Mouse (Mus musculus): Measurements from ENCODE around the gene Kat8. TPM values are rescaled to one million over a fixed set of nuclear protein-coding genes. Genes with fewer than 3 reads are reported as not detected.
A peak's percentile ranks its signal among the peaks of the same experiment; 100 is the strongest.

Kat8 gene
- polyA plus RNA-seq, 1 experiment from 2014 or later: 47.8 TPM

DNA sequence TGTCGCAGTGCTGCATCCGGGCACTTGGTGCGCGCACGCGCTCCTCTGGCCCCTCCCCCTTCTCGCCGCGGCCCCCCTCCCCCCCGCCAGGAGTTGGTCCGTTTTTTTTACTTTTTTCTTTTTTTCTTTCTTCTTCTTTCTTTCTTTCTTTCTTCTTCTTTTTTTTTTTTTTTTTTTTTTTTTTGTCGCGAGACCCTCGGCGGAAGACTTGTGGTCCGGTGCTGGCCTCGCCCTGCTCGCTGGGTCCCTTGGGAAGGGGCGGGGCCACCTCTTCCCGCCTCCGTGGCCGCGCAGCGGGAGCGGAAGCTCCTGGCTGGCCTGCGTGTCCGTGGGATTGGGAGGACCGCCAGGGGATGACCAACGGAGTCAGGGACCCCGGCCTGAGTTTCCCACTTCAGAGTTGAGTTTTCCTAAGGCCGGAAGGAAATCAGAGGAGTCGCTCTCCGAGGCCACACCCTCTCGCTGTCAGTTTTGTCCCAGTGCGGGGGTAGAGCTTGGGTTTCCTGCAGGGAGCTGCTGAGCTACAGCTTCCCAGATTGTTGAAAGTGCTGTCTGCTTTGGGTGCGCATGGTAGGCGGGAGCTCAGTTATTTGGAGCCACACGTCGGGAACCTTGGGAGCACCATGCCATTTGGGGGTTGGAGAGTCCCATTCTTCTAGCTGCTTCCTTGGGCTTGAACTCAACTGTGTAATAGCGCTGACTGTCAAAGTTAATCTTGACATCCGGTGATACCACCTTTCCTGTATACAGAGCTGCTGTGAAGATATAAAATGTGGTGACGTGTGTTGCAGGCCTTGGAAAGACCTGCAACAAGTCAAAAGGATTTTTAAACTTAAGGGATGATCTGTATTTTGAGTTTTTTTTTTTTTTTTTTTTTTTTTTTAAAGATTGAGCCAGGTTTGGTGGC is 55.9 kb downstream of the Kat8 start:
- no peaks in the 10 kb centered on the region for H3K9me3 ChIP-seq
- under 1% methylated on average over 40 of the region's 42 CpGs for WGBS
- no peaks in the 10 kb centered on the region for H3K27me3 ChIP-seq
- peak; percentile 26; the same call in 1 of the 2 replicates for ATAC-seq (ENCODE audit: low FRiP score, low read depth)
- peak overlapping the region; percentile 93 for H3K4me3 ChIP-seq
- peaks cover 39% of the 10 kb centered on the region for H3K36me3 ChIP-seq
- peak overlapping the region; percentile 97 for H3K9ac ChIP-seq
- H3K4me1 ChIP-seq: peaks cover 26% of the 10 kb centered on the region
- H3K27ac ChIP-seq: peak overlapping the region; percentile 96
- peak overlapping the region; percentile 92 for H3K4me2 ChIP-seq (replicated peaks)

DNA sequence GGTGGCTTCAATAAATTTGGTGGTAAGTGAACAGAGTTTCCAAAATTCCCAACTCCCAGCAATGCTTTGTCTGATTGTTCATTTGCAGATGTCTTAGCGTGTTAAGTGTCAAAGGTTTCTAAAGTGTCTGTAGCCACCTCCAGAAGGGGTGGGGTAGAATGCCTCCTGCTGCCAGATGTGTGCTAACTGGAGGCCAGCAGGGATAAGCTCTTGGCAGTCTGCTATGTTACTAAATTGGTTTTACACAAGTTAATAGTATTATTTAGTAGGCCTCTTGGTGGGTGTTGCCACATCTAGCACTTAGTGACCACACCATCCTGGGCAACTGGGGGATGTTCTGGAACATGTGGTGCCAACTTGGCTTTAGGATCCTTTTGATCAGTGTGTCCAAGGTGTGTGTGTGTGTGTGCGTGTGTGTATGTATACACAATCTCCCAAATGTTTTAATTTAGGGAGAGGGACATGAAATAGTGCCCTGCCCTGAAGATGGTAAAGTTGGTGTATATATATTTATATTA is 62.2 kb downstream of the Kat8 start:
- 85% methylated on average over 2 of the region's 2 CpGs for WGBS
- Histone ChIP-seq H3K9me3 (no peaks in the 10 kb centered on the region), H3K4me2 (replicated peaks) (no peak overlapping the region), H3K4me1 (peaks cover 11% of the 10 kb centered on the region), H3K36me3 (peaks cover 98% of the 10 kb centered on the region), H3K4me3 (no peak overlapping the region), H3K9ac (no peak overlapping the region), H3K27me3 (no peaks in the 10 kb centered on the region), H3K27ac (no peak overlapping the region)
- no peak for ATAC-seq (ENCODE audit: low FRiP score, low read depth)

Other genes with a start within 250 kb of the Kat8 start
- gene Bcl7c, start 203.6 kb upstream of the Kat8 start, polyA plus RNA-seq (2015; fragmentation: Nextera tagmentation; extraction: Ambion mirVana): 82.3 and 85.8 TPM in 2 replicates
- gene Ctf1, start 199.8 kb upstream of the Kat8 start, polyA plus RNA-seq (2015; fragmentation: Nextera tagmentation; extraction: Ambion mirVana): 28.3 and 31.6 TPM in 2 replicates
- gene Ctf2, start 180.3 kb upstream of the Kat8 start, polyA plus RNA-seq (2015; fragmentation: Nextera tagmentation; extraction: Ambion mirVana): 0.46 and 0.50 TPM in 2 replicates
- 6.7 TPM in 2 replicates for gene Fbxl19, start 168.0 kb upstream of the Kat8 start, polyA plus RNA-seq (2015; fragmentation: Nextera tagmentation; extraction: Ambion mirVana)
- gene Orai3, start 142.7 kb upstream of the Kat8 start, polyA plus RNA-seq (2015; fragmentation: Nextera tagmentation; extraction: Ambion mirVana): 20.1 and 20.8 TPM in 2 replicates
- 28.1 and 30.8 TPM in 2 replicates for gene Setd1a, start 135.8 kb upstream of the Kat8 start, polyA plus RNA-seq (2015; fragmentation: Nextera tagmentation; extraction: Ambion mirVana)
- gene Gm49388, start 126.9 kb upstream of the Kat8 start, polyA plus RNA-seq (2015; fragmentation: Nextera tagmentation; extraction: Ambion mirVana): not detected in 2 replicates
- 11.2 and 11.3 TPM in 2 replicates for gene Hsd3b7, start 111.9 kb upstream of the Kat8 start, polyA plus RNA-seq (2015; fragmentation: Nextera tagmentation; extraction: Ambion mirVana)
- gene Stx4a, start 88.2 kb upstream of the Kat8 start, polyA plus RNA-seq (2015; fragmentation: Nextera tagmentation; extraction: Ambion mirVana): 53.2 and 55.6 TPM in 2 replicates
- 7.7 and 8.1 TPM in 2 replicates for gene Stx1b, start 88.0 kb upstream of the Kat8 start, polyA plus RNA-seq (2015; fragmentation: Nextera tagmentation; extraction: Ambion mirVana)
- 10.5 and 11.6 TPM in 2 replicates for gene Zfp646, start 36.3 kb upstream of the Kat8 start, polyA plus RNA-seq (2015; fragmentation: Nextera tagmentation; extraction: Ambion mirVana)
- 23.0 and 24.4 TPM in 2 replicates for gene Zfp668, start 35.7 kb upstream of the Kat8 start, polyA plus RNA-seq (2015; fragmentation: Nextera tagmentation; extraction: Ambion mirVana)
- 1.9 and 2.1 TPM in 2 replicates for gene Prss53, start 21.5 kb upstream of the Kat8 start, polyA plus RNA-seq (2015; fragmentation: Nextera tagmentation; extraction: Ambion mirVana)
- gene Gm21974, start 17.1 kb upstream of the Kat8 start, polyA plus RNA-seq (2015; fragmentation: Nextera tagmentation; extraction: Ambion mirVana): not detected in 2 replicates
- gene Vkorc1, start 16.9 kb upstream of the Kat8 start, polyA plus RNA-seq (2015; fragmentation: Nextera tagmentation; extraction: Ambion mirVana): 159 and 174 TPM in 2 replicates
- gene Bckdk, start 8.4 kb upstream of the Kat8 start, polyA plus RNA-seq (2015; fragmentation: Nextera tagmentation; extraction: Ambion mirVana): 84.9 and 85.3 TPM in 2 replicates
- 4.4 and 5.7 TPM in 2 replicates for gene Prss8, start 17.6 kb downstream of the Kat8 start, polyA plus RNA-seq (2015; fragmentation: Nextera tagmentation; extraction: Ambion mirVana)
- gene Prss36, start 34.2 kb downstream of the Kat8 start, polyA plus RNA-seq (2015; fragmentation: Nextera tagmentation; extraction: Ambion mirVana): 9.6 and 11.9 TPM in 2 replicates
- 542 and 587 TPM in 2 replicates for gene Fus, start 54.9 kb downstream of the Kat8 start, polyA plus RNA-seq (2015; fragmentation: Nextera tagmentation; extraction: Ambion mirVana)
- 22.5 and 27.7 TPM in 2 replicates for gene Pycard, start 81.4 kb downstream of the Kat8 start, polyA plus RNA-seq (2015; fragmentation: Nextera tagmentation; extraction: Ambion mirVana)
- gene Trim72, start 91.4 kb downstream of the Kat8 start, polyA plus RNA-seq (2015; fragmentation: Nextera tagmentation; extraction: Ambion mirVana): 1.7 and 1.8 TPM in 2 replicates
- 0.87 and 0.92 TPM in 2 replicates for gene Itgam, start 150.1 kb downstream of the Kat8 start, polyA plus RNA-seq (2015; fragmentation: Nextera tagmentation; extraction: Ambion mirVana)
- not detected in 2 replicates for gene Gm49368, start 150.2 kb downstream of the Kat8 start, polyA plus RNA-seq (2015; fragmentation: Nextera tagmentation; extraction: Ambion mirVana)
- not detected in 2 replicates for gene Itgax, start 217.0 kb downstream of the Kat8 start, polyA plus RNA-seq (2015; fragmentation: Nextera tagmentation; extraction: Ambion mirVana)
- gene Itgad, start 241.9 kb downstream of the Kat8 start, polyA plus RNA-seq (2015; fragmentation: Nextera tagmentation; extraction: Ambion mirVana): not detected in 2 replicates